In genomic region chr9:13442012-13442735, GRCm38 (mm10) we compare ENCODE assay signal across 13 mouse cellular contexts. TPM values are rescaled to one million over a fixed set of nuclear protein-coding genes. Genes with fewer than 3 reads are reported as not detected.
A peak's percentile ranks its signal among the peaks of the same experiment; 100 is the strongest.
DNase-seq lines count a peak whose midpoint lies in the region; ATAC-seq and TF ChIP-seq lines count a peak whose summit lies in the region.
"Had no signal": no experiment of that assay in that cellular context is flagged by ENCODE, and none has a peak within 500 bp of the region (broad histone marks: within the 10 kb centered on the region; RNA-seq: fewer than 3 reads in every experiment).

No protein-coding gene starts in this region.

- H3K4me2 ChIP-seq in liver, embryonic 12.5 days: 0 out of 2 replicates have a peak overlapping the region, but pooled peaks have one; percentile 18
- H3K4me2 ChIP-seq in midbrain, embryonic 14.5 days (ENCODE audit: low read length): no peak overlapping the region
- H3K4me2 ChIP-seq: neural tube, embryonic 15.5 days had no signal

- WGBS in heart, embryonic 10.5 days: 34% methylated on average over 13 of the region's 13 CpGs
- WGBS in liver, embryonic 12.5 days (ENCODE audit: insufficient replicate concordance): 23% methylated on average over 13 of the region's 13 CpGs
- WGBS in midbrain, embryonic 14.5 days: 89% methylated on average over 13 of the region's 13 CpGs

- peaks cover 2% of the 10 kb centered on the region; the same call in 1 of the 2 replicates for H3K36me3 ChIP-seq in heart, embryonic 10.5 days
- H3K36me3 ChIP-seq in liver, embryonic 12.5 days: no peaks in the 10 kb centered on the region
- H3K36me3 ChIP-seq in midbrain, embryonic 14.5 days (ENCODE audit: control insufficient read depth, insufficient read depth, low read length): no peaks in the 10 kb centered on the region
- H3K36me3 ChIP-seq: neural tube, embryonic 15.5 days had no signal

- intact Hi-C loops in gastrocnemius, adult 2 months (cut with DNase I): no loop called here

- 0 out of 2 replicates have a peak, but pooled peaks have one; percentile 57 for ATAC-seq in liver, embryonic 12.5 days
- ATAC-seq in midbrain, embryonic 14.5 days (ENCODE audit: low FRiP score, low TSS enrichment): no peak
- ATAC-seq: CD4-positive, CD25-positive, alpha-beta regulatory T cell, adult 4 months had no signal

- DNase-seq in gastrocnemius, adult 2 months: no peak
- no peak for DNase-seq in gastrocnemius, postnatal 10 days
- DNase-seq in 416B (ENCODE audit: low read depth): peak; percentile 50
- DNase-seq in heart, embryonic 10.5 days (ENCODE audit: low spot score): peak; percentile 77
- no peak for DNase-seq in gastrocnemius, adult 18-20 months (ENCODE audit: low spot score)
- no peak for DNase-seq in gastrocnemius, postnatal 25 days
- no peak for DNase-seq in midbrain, embryonic 14.5 days

- H3K9me3 ChIP-seq in heart, embryonic 10.5 days: 0 out of 2 replicates have a peak, but pooled peaks cover 5% of the 10 kb centered on the region
- 0 out of 2 replicates have a peak, but pooled peaks cover 6% of the 10 kb centered on the region for H3K9me3 ChIP-seq in liver, embryonic 12.5 days (replicated peaks)
- no peaks in the 10 kb centered on the region for H3K9me3 ChIP-seq in midbrain, embryonic 14.5 days (ENCODE audit: control insufficient read depth, low read length)
- H3K9me3 ChIP-seq: neural tube, embryonic 15.5 days had no signal

- peak overlapping the region; percentile 53 for H3K27ac ChIP-seq in gastrocnemius, adult 2 months
- H3K27ac ChIP-seq in heart, embryonic 10.5 days: peak overlapping the region; percentile 45; the same call in 1 of the 2 replicates
- no peak overlapping the region for H3K27ac ChIP-seq in liver, embryonic 12.5 days
- H3K27ac ChIP-seq in midbrain, embryonic 14.5 days (replicated peaks; ENCODE audit: low read depth, low read length): no peak overlapping the region
- H3K27ac ChIP-seq: liver, embryonic 14.5 days; neural tube, embryonic 15.5 days had no signal

- no peaks in the 10 kb centered on the region for H3K27me3 ChIP-seq in heart, embryonic 10.5 days (ENCODE audit: insufficient read depth, poor library complexity, severe bottlenecking)
- H3K27me3 ChIP-seq in liver, embryonic 12.5 days (replicated peaks): no peaks in the 10 kb centered on the region
- H3K27me3 ChIP-seq in midbrain, embryonic 14.5 days (ENCODE audit: control insufficient read depth, insufficient read depth, low read length): no peaks in the 10 kb centered on the region
- H3K27me3 ChIP-seq: neural tube, embryonic 15.5 days had no signal

- H3K4me1 ChIP-seq in heart, embryonic 10.5 days: peaks cover 22% of the 10 kb centered on the region
- H3K4me1 ChIP-seq in liver, embryonic 12.5 days: peaks cover 7% of the 10 kb centered on the region
- no peaks in the 10 kb centered on the region for H3K4me1 ChIP-seq in midbrain, embryonic 14.5 days (ENCODE audit: control insufficient read depth, insufficient read depth, low read length)
- H3K4me1 ChIP-seq: neural tube, embryonic 15.5 days had no signal

- H3K9ac ChIP-seq in liver, embryonic 12.5 days: no peak overlapping the region
- no peak overlapping the region for H3K9ac ChIP-seq in midbrain, embryonic 14.5 days (replicated peaks; ENCODE audit: low read length)
- H3K9ac ChIP-seq: liver, embryonic 14.5 days; neural tube, embryonic 15.5 days had no signal

- peak overlapping the region; percentile 30 for H3K4me3 ChIP-seq in gastrocnemius, adult 2 months
- H3K4me3 ChIP-seq in heart, embryonic 10.5 days: no peak overlapping the region
- H3K4me3 ChIP-seq in liver, embryonic 12.5 days: no peak overlapping the region
- H3K4me3 ChIP-seq in midbrain, embryonic 14.5 days (replicated peaks; ENCODE audit: low read depth, low read length): no peak overlapping the region
- H3K4me3 ChIP-seq: neural tube, embryonic 15.5 days had no signal

- no peak for TF ChIP-seq CTCF in gastrocnemius, adult 2 months (IDR thresholded peaks at IDR 0.05)

RNA-seq across cellular contexts. Expression of gene Gm17571, which starts 4.4 kb away (rescaled TPM):
- not detected for total RNA-seq in gastrocnemius, adult 2 months (2021)
- total RNA-seq in gastrocnemius, postnatal 10 days (2021): not detected
- not detected in 2 replicates for polyA plus RNA-seq in heart, embryonic 10.5 days (2016; fragmentation: Nextera tagmentation; extraction: Ambion mirVana)
- not detected in 2 replicates for polyA plus RNA-seq in liver, embryonic 12.5 days (2016; fragmentation: Nextera tagmentation; extraction: Ambion mirVana)
- total RNA-seq in gastrocnemius, adult 18-20 months (2021): not detected
- total RNA-seq in gastrocnemius, postnatal 25 days (2021): not detected
- not detected in 2 replicates for polyA plus RNA-seq in midbrain, embryonic 14.5 days (2014; fragmentation: Nextera tagmentation; extraction: Ambion mirVana)
- polyA plus RNA-seq: CD4-positive, CD25-positive, alpha-beta regulatory T cell, adult 4 months; large intestine, adult 2 months; liver, embryonic 14.5 days; neural tube, embryonic 15.5 days; spleen, adult 2 months had no signal

Comparison
In these comparisons a context has a peak if more than half of its experiments do, and no peak if none do; other contexts are left out.
1. DNase-seq: peak in 416B (single experiment) and heart, embryonic 10.5 days (single experiment); none in gastrocnemius, adult 2 months (single experiment), gastrocnemius, postnatal 10 days (single experiment), gastrocnemius, adult 18-20 months (single experiment), gastrocnemius, postnatal 25 days (single experiment) and midbrain, embryonic 14.5 days (single experiment).
2. H3K27ac ChIP-seq: peak in gastrocnemius, adult 2 months (single experiment) and heart, embryonic 10.5 days (single experiment); none in liver, embryonic 12.5 days (single experiment) and midbrain, embryonic 14.5 days (single experiment).